Mouse (Mus musculus): ENCODE measurements around the gene Sap30. TPM values are rescaled to one million over a fixed set of nuclear protein-coding genes. Genes with fewer than 3 reads are reported as not detected.

Gene Sap30
- polyA plus RNA-seq, 1 experiment: 53.1 TPM

GRCm38 (mm10) chr8:57508657-57509056 is 21.0 kb upstream of the Sap30 start:
- TF ChIP-seq GATA1 (IDR thresholded peaks at IDR 0.05; ENCODE audit: low read length): no peak

GRCm38 (mm10) chr8:57507556-57508063 is 19.9 kb upstream of the Sap30 start:
- no peak for TF ChIP-seq GATA1 (IDR thresholded peaks at IDR 0.05; ENCODE audit: low read length)

GRCm38 (mm10) chr8:57503641-57504040 is 16.0 kb upstream of the Sap30 start:
- no peak for TF ChIP-seq GATA1 (IDR thresholded peaks at IDR 0.05; ENCODE audit: low read length)

DNA sequence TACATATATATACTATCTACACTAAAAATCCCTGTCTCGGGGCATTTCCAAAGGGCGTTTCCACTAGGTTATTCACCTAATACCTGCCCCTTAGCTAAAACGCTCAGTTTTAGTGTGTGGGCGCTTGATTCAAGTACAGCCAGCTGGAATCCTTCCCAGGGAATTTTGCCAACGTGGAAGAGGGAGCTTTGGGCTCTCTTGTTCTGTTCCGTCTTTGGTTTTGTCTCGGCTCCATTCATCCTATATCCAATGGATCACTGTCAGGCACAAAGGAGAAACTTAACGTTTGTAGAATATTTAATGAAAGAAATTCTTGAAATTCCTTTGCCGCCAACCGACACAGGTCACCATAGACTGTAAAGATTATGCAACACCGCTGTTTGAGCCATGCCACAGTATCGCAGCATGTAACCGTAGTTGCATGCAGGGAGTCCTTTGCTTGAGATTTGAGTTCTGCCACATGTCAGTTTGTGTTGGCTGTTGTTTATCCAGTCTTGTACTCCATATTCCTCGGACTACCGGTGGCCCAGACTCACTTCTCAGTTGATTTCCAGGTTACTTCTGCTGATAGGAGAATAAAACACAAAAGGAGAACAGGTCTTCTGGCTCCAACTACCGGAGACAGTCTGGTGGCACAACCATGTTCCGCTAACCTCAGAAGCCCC is 11.3 kb upstream of the Sap30 start:
- TF ChIP-seq GATA1 (IDR thresholded peaks at IDR 0.05; ENCODE audit: low read length): no peak

DNA sequence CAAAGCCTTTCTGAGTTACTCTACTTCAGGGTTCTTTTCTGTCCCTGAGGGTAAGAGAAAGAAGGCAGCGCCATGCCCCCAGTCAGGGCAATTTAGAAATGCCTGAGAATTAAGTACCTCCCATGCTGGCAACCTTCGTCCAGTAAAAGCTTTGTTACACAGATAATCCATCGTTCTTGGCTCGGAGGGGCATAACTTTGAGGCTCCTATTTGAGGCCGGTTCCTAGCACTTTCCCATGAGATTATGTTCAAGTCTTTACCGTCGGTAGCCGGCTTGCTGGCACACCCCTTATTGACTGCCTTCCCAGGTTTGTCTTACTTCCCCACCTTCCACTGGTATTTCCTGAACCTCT is 10.8 kb upstream of the Sap30 start:
- TF ChIP-seq GATA1 (IDR thresholded peaks at IDR 0.05; ENCODE audit: low read length): no peak

- TF ChIP-seq GATA1 (IDR thresholded peaks at IDR 0.05; ENCODE audit: low read length): no peak
These were observed 4.2 kb upstream of the Sap30 start for GRCm38 (mm10) chr8:57491873-57492272.

DNA sequence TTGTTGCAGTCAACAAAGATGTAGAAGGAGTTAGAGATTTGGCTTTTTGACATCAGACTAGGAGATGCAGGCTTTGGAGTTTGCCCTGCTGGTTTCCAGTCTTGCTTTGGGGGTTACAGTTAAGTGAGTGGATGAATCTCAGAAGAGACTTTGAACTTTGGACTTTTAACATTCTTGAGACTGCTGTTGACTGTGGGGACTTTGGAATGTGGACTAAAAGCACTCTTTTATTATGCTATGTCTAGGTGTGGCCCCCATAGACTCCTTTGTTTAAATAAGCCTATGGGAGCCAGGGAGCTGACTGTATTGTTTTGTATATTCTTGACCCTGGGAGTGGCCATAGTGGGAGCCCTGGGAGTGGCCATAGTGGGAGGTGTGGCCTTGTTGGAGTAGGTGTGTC is 2.2 kb upstream of the Sap30 start:
- no peak for TF ChIP-seq GATA1 (IDR thresholded peaks at IDR 0.05; ENCODE audit: low read length)

- no peak for TF ChIP-seq GATA1 (IDR thresholded peaks at IDR 0.05; ENCODE audit: low read length)
These were observed 1.7 kb upstream of the Sap30 start for GRCm38 (mm10) chr8:57489366-57489765.

GRCm38 (mm10) chr8:57488312-57488765 is 679 bp upstream of the Sap30 start:
- TF ChIP-seq GATA1 (IDR thresholded peaks at IDR 0.05; ENCODE audit: low read length): no peak

- no peak for TF ChIP-seq GATA1 (IDR thresholded peaks at IDR 0.05; ENCODE audit: low read length)
These were observed 894 bp downstream of the Sap30 start for GRCm38 (mm10) chr8:57486491-57487440.

- TF ChIP-seq GATA1 (IDR thresholded peaks at IDR 0.05; ENCODE audit: low read length): no peak
These were observed 7.1 kb downstream of the Sap30 start for GRCm38 (mm10) chr8:57480606-57481005.

DNA sequence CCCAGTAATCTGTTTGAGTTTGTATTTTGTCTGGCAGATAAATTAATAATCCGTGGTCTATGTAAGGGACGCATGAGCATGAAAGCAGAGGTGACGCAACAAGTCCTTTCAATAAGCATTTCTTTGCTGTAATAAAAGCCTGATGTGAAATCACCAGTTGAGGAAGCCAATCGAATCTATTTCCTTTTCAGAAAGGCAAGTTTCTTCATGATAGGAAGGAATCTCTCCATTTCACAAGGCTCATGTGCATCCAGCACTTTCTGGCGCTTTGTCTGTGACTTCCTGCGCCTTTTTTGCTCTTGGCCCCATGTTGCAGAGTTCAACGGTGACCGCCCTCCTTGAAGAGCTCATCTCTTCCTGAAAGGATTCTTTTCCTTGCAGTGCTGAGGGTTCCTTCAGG is 8.0 kb downstream of the Sap30 start:
- TF ChIP-seq GATA1 (IDR thresholded peaks at IDR 0.05; ENCODE audit: low read length): no peak

DNA sequence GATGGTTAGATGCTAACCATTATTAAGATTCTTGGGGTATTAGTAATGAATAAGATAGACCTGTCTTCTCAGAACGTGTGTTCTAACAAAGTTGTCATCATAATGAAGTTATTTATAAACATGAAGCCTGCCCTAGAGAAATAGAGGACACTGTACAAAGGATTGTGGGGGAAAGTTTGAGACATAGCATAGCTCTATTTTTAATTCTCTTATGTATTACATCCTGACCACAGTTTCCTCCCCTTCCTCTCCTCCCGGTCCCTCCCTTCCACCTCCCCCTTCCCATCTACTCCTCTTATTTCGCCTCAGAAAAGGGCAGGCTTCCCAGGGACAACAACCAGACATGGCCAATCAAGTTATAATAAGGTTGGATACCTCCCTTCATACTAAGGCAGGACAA is 9.3 kb downstream of the Sap30 start:
- no peak for TF ChIP-seq GATA1 (IDR thresholded peaks at IDR 0.05; ENCODE audit: low read length)

GRCm38 (mm10) chr8:57473751-57474150 is 13.9 kb downstream of the Sap30 start:
- no peak for TF ChIP-seq GATA1 (IDR thresholded peaks at IDR 0.05; ENCODE audit: low read length)

- no peak for TF ChIP-seq GATA1 (IDR thresholded peaks at IDR 0.05; ENCODE audit: low read length)
These were observed 16.8 kb downstream of the Sap30 start for GRCm38 (mm10) chr8:57470863-57471262.

DNA sequence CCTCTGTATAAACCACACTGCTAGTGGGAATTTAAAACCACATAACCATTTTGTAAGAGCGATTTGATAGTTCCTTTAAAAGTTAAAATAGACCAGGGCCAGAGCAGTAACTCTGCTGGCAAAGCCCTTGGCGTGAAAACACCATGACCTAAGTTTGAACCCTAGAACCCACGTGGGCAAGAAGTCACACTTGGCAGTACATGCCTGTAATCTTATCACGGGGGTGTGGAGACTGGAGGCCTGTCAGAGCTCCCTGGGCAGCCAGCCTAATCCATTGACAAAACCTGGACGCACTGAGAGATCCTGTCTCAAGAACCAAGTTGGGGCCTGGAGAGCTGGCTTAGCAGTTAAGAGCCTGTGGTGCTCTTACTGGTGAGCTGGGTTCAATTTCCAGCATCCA is 19.0 kb downstream of the Sap30 start:
- TF ChIP-seq GATA1 (IDR thresholded peaks at IDR 0.05; ENCODE audit: low read length): no peak
